Mouse (Mus musculus): ENCODE results near the gene Ogfod1.

DNA sequence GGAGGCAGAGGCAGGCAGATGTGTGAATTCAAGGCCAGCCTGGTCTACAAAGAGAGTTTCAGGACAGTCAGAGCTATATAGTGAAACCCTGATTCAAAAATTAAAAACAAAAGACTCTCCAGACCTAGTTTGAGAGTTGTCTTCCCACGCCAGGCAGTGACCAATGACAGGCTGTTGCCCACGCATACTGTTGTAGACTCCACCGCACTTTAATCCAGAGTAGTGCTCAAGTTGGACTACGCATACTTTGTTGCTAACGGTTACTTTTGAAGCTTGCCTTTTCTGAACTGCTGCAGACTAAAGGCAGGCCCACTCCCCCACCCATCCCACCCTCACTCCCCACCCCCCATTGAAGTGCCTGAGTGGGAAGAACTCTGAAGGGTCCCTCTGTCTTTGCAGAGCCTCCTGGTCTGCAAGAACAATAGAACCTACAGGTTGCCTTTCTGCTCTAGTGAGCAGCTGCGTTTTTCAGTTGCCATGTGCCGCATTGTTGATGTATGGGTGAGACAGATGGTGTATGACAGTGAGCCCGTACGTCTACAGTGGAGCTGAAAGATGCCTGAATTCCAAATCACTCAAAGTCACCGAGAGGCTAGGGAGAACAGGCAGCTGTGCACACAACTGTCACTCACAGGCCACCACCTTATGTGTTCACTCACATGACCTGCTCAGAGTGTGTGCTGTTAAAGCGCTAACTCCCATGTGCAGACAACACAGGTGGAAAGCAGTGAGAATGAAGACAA is 29.3 kb downstream of the Ogfod1 start:
- TF ChIP-seq CTCF (IDR thresholded peaks at IDR 0.05; ENCODE audit: borderline replicate concordance, insufficient read depth, low read depth, low read length), result no peak
- no peak for TF ChIP-seq POLR2A (IDR thresholded peaks at IDR 0.05; ENCODE audit: borderline replicate concordance, insufficient read depth, low read length)
